Mouse (Mus musculus) E14TG2a.4 (cell line): ENCODE measurements around the gene Arhgap10.

Experiments
- CTCF ChIP-seq: conservative IDR thresholded peaks from 2 replicates; pipeline ENCODE4 v1.5.1; 2014; ENCODE audit warnings: low read length
- POU5F1 ChIP-seq: IDR thresholded peaks from 2 replicates; pipeline ENCODE4 v1.6.1; 2014; ENCODE audit warnings: low read length, borderline replicate concordance

DNA sequence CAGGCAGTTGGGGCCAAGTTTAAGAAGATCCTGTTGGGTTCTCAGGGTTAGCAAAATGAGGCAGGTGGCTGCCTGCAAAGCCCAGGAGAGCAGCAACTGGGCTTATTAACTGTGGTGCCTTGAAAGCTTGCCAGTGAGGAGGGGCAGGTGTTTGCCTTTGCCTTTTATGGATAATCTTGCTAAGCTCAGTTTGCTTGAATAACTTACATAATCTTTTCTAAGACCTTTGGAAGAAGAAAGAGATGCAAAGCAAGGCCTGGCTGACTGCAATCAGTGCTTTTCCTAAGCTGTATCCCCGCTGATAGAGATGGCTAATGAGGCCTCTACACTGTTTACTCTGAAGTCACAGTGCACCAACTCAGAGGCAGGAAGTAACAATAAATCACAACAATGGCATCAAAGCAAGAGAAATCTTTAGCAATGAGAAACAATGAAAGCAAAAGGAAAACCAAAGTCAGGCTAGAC lies 249.8 kb downstream of the Arhgap10 start:
- no peak for TF ChIP-seq CTCF
- no peak for TF ChIP-seq POU5F1
